Mouse (Mus musculus): ENCODE data around the gene Srarp.

GRCm38 (mm10) chr4:141484071-141484470, 48.2 kb upstream of the Srarp start:
- TF ChIP-seq CTCF (IDR thresholded peaks at IDR 0.05; ENCODE audit: borderline replicate concordance, insufficient read depth, low read depth, low read length) (no peak), POLR2A (IDR thresholded peaks at IDR 0.05; ENCODE audit: borderline replicate concordance, insufficient read depth, low read length) (no peak)

Data from cerebellum, adult 2 months (tissue).